Mouse (Mus musculus): ENCODE measurements at regions not wholly inside any gene's neighbourhood (a gene's known extent, or its start where the extent isn't known, plus 50 kb on each side); places are given as distances from the start of the nearest gene placed in this dataset.

DNA sequence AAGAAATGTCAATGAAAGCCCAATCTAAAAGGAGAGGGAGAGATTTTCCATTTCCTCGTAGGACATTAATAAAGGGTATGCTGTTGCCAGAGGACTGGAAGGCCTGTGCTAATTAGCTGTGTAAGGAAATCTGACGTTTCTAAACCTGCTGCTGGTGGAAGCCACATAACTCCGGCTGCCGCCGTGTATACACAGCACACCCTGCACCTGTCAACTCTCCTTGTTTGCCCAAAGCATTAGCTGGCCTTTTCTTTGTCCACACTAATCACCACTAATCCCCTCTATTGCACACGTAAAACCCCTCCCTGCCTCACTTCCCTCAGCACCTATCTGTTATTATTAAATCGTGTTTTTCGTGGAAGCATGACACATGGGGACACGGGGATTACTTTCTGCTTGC is 108.7 kb downstream of the Gm10260 start:
- H3K4me2 ChIP-seq, result no peak overlapping the region
- H3K27ac ChIP-seq, result no peak overlapping the region
- H3K27me3 ChIP-seq, result no peaks in the 10 kb centered on the region
- WGBS, result 53% methylated on average over 9 of the region's 9 CpGs
- H3K4me1 ChIP-seq (replicated peaks), result peaks cover 4% of the 10 kb centered on the region
- H3K4me3 ChIP-seq (replicated peaks), result no peak overlapping the region
- H3K9ac ChIP-seq (replicated peaks), result no peak overlapping the region
- no peaks in the 10 kb centered on the region for H3K36me3 ChIP-seq
- no peak for ATAC-seq (ENCODE audit: insufficient number of reproducible peaks, insufficient read depth, low FRiP score, low TSS enrichment, low read depth)
- no peaks in the 10 kb centered on the region; the same call in 1 of the 2 replicates for H3K9me3 ChIP-seq

GRCm38 (mm10) chr13:97651176-97651575 is 109.3 kb downstream of the Gm10260 start:
- H3K27ac ChIP-seq, result no peak overlapping the region
- WGBS, result 89% methylated on average over 5 of the region's 5 CpGs
- H3K4me2 ChIP-seq, result no peak overlapping the region

DNA sequence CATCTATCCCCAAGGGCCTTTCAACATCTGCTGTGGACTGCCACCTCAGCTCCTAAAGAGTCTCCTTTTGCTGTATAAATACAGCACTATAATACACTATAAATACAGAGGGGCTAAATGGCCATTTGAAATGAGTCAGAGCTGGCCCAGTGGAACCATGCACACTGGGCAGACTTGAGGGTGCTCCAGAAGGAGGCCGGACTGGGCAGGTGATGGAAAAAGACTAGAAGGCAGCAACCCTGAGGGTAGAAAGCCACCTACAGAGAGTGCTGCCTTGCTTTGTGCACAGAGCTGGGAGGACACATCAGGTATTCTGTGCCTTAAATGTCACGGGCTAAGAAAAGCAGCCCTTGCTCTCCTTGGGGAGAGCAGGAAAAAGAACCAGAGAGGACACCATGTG is 110.2 kb downstream of the Gm10260 start:
- Histone ChIP-seq H3K9ac (replicated peaks) (no peak overlapping the region), H3K36me3 (no peaks in the 10 kb centered on the region), H3K4me1 (replicated peaks) (peaks cover 4% of the 10 kb centered on the region), H3K9me3 (no peaks in the 10 kb centered on the region; the same call in 1 of the 2 replicates), H3K27me3 (no peaks in the 10 kb centered on the region), H3K4me3 (replicated peaks) (no peak overlapping the region), H3K27ac (no peak overlapping the region), H3K4me2 (no peak overlapping the region)
- ATAC-seq (ENCODE audit: insufficient number of reproducible peaks, insufficient read depth, low FRiP score, low TSS enrichment, low read depth), result no peak
- WGBS, result 87% methylated on average over 2 of the region's 2 CpGs

More at GRCm38 (mm10) chr13:97651176-97651575, 109.3 kb downstream of the Gm10260 start:
- Histone ChIP-seq H3K9me3 (no peaks in the 10 kb centered on the region; the same call in 1 of the 2 replicates), H3K27me3 (no peaks in the 10 kb centered on the region), H3K9ac (replicated peaks) (no peak overlapping the region), H3K36me3 (no peaks in the 10 kb centered on the region), H3K4me1 (replicated peaks) (peaks cover 4% of the 10 kb centered on the region), H3K4me3 (replicated peaks) (no peak overlapping the region)
- no peak for ATAC-seq (ENCODE audit: insufficient number of reproducible peaks, insufficient read depth, low FRiP score, low TSS enrichment, low read depth)

- Histone ChIP-seq H3K4me3 (replicated peaks) (no peak overlapping the region), H3K4me2 (no peak overlapping the region), H3K27ac (no peak overlapping the region), H3K36me3 (no peaks in the 10 kb centered on the region), H3K4me1 (replicated peaks) (peaks cover 4% of the 10 kb centered on the region), H3K9ac (replicated peaks) (no peak overlapping the region), H3K27me3 (no peaks in the 10 kb centered on the region), H3K9me3 (peaks cover 6% of the 10 kb centered on the region; the same call in 1 of the 2 replicates)
- 67% methylated on average over 4 of the region's 4 CpGs for WGBS
- no peak for ATAC-seq (ENCODE audit: insufficient number of reproducible peaks, insufficient read depth, low FRiP score, low TSS enrichment, low read depth)
Measured at GRCm38 (mm10) chr13:97647486-97647885, 112.9 kb downstream of the Gm10260 start.

GRCm38 (mm10) chr13:97646021-97646385 is 114.4 kb downstream of the Gm10260 start:
- no peak for ATAC-seq (ENCODE audit: insufficient number of reproducible peaks, insufficient read depth, low FRiP score, low TSS enrichment, low read depth)
- no peaks in the 10 kb centered on the region for H3K27me3 ChIP-seq

GRCm38 (mm10) chr13:97645107-97646020 is 115.1 kb downstream of the Gm10260 start:
- 64% methylated on average over 15 of the region's 15 CpGs for WGBS

More at GRCm38 (mm10) chr13:97646021-97646385, 114.4 kb downstream of the Gm10260 start:
- 83% methylated on average over 7 of the region's 7 CpGs for WGBS
- H3K4me3 ChIP-seq (replicated peaks), result no peak overlapping the region
- H3K27ac ChIP-seq, result no peak overlapping the region
- H3K4me1 ChIP-seq (replicated peaks), result peaks cover 4% of the 10 kb centered on the region
- no peaks in the 10 kb centered on the region for H3K36me3 ChIP-seq
- no peak overlapping the region for H3K9ac ChIP-seq (replicated peaks)
- peaks cover 6% of the 10 kb centered on the region; the same call in 1 of the 2 replicates for H3K9me3 ChIP-seq
- no peak overlapping the region for H3K4me2 ChIP-seq

DNA sequence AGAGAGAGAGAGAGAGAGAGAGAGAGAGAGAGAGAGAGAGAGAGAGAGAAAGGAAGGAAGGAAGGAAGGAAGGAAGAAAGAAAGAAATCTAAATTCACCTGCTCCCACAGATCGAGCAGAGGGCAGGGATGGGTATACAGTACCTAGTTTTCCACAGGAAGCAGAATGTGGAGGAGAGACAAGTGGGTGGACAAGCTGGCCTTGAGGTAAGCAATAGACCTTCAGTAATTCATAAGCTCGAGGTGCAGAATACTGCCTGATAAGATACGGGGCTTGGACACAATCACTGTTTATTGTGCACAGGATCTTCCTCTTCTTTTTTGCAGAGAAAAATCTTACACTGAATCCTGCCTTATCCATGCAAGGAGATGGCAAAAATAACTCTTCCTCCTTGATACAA is 120.2 kb downstream of the Gm10260 start:
- ATAC-seq (ENCODE audit: insufficient number of reproducible peaks, insufficient read depth, low FRiP score, low TSS enrichment, low read depth), result no peak
- Histone ChIP-seq H3K4me1 (replicated peaks) (0 out of 2 replicates have a peak, but pooled peaks cover 3% of the 10 kb centered on the region), H3K36me3 (no peaks in the 10 kb centered on the region), H3K4me3 (replicated peaks) (no peak overlapping the region), H3K27me3 (no peaks in the 10 kb centered on the region; the same call in 1 of the 2 replicates), H3K27ac (no peak overlapping the region), H3K9ac (replicated peaks) (no peak overlapping the region), H3K9me3 (peaks cover 6% of the 10 kb centered on the region; the same call in 1 of the 2 replicates), H3K4me2 (no peak overlapping the region)
- 89% methylated on average over 3 of the region's 3 CpGs for WGBS

More at GRCm38 (mm10) chr13:97645107-97646020, 115.1 kb downstream of the Gm10260 start:
- no peak overlapping the region for H3K9ac ChIP-seq (replicated peaks)
- ATAC-seq (ENCODE audit: insufficient number of reproducible peaks, insufficient read depth, low FRiP score, low TSS enrichment, low read depth), result no peak
- peaks cover 6% of the 10 kb centered on the region; the same call in 1 of the 2 replicates for H3K9me3 ChIP-seq
- no peaks in the 10 kb centered on the region for H3K27me3 ChIP-seq
- H3K36me3 ChIP-seq, result no peaks in the 10 kb centered on the region
- H3K4me2 ChIP-seq, result no peak overlapping the region
- H3K4me1 ChIP-seq (replicated peaks), result peaks cover 4% of the 10 kb centered on the region
- no peak overlapping the region for H3K4me3 ChIP-seq (replicated peaks)
- H3K27ac ChIP-seq, result no peak overlapping the region

GRCm38 (mm10) chr13:97639656-97640055 is 120.8 kb downstream of the Gm10260 start:
- peaks cover 6% of the 10 kb centered on the region; the same call in 1 of the 2 replicates for H3K9me3 ChIP-seq

GRCm38 (mm10) chr13:97638457-97639088 is 121.9 kb downstream of the Gm10260 start:
- no peak overlapping the region for H3K4me3 ChIP-seq (replicated peaks)

More at GRCm38 (mm10) chr13:97639656-97640055, 120.8 kb downstream of the Gm10260 start:
- H3K4me2 ChIP-seq, result no peak overlapping the region
- H3K27me3 ChIP-seq, result no peaks in the 10 kb centered on the region; the same call in 1 of the 2 replicates
- no peaks in the 10 kb centered on the region for H3K36me3 ChIP-seq
- 69% methylated on average over 3 of the region's 3 CpGs for WGBS
- no peak for ATAC-seq (ENCODE audit: insufficient number of reproducible peaks, insufficient read depth, low FRiP score, low TSS enrichment, low read depth)
- H3K9ac ChIP-seq (replicated peaks), result no peak overlapping the region
- H3K4me1 ChIP-seq (replicated peaks), result 0 out of 2 replicates have a peak, but pooled peaks cover 3% of the 10 kb centered on the region
- no peak overlapping the region for H3K27ac ChIP-seq
- H3K4me3 ChIP-seq (replicated peaks), result no peak overlapping the region

DNA sequence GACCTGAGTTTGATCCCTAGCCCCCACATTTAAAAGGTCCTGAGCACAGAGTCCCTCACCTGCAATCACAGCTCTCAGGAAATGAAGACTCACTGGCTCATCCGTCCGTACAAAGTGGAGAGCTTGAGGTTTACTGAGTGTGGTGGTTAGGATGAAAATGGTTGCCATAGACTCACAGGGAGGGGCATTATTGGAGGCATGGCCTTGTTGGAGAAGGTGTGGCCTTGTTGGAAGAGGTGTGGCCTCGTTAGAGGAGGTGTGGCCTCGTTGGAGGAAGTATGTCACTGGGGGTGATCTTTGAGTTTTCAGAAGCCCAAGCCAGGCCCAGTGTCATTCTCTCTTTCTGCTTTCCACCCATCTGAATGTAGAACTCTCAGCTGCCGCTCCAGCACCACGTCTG is 122.9 kb downstream of the Gm10260 start:
- H3K4me2 ChIP-seq, result no peak overlapping the region
- no peak for ATAC-seq (ENCODE audit: insufficient number of reproducible peaks, insufficient read depth, low FRiP score, low TSS enrichment, low read depth)
- H3K9me3 ChIP-seq, result no peaks in the 10 kb centered on the region
- H3K9ac ChIP-seq (replicated peaks), result no peak overlapping the region
- peaks cover 11% of the 10 kb centered on the region; the same call in 1 of the 2 replicates for H3K4me1 ChIP-seq (replicated peaks)
- no peaks in the 10 kb centered on the region; the same call in 1 of the 2 replicates for H3K27me3 ChIP-seq
- H3K4me3 ChIP-seq (replicated peaks), result no peak overlapping the region
- no peaks in the 10 kb centered on the region for H3K36me3 ChIP-seq
- WGBS, result 93% methylated on average over 6 of the region's 6 CpGs
- H3K27ac ChIP-seq, result no peak overlapping the region

More at GRCm38 (mm10) chr13:97638457-97639088, 121.9 kb downstream of the Gm10260 start:
- ATAC-seq (ENCODE audit: insufficient number of reproducible peaks, insufficient read depth, low FRiP score, low TSS enrichment, low read depth), result no peak
- Histone ChIP-seq H3K27ac (no peak overlapping the region), H3K9ac (replicated peaks) (no peak overlapping the region), H3K27me3 (no peaks in the 10 kb centered on the region; the same call in 1 of the 2 replicates), H3K4me2 (no peak overlapping the region), H3K36me3 (no peaks in the 10 kb centered on the region), H3K4me1 (replicated peaks) (peaks cover 11% of the 10 kb centered on the region; the same call in 1 of the 2 replicates), H3K9me3 (peaks cover 6% of the 10 kb centered on the region; the same call in 1 of the 2 replicates)
- WGBS, result 72% methylated on average over 5 of the region's 5 CpGs

Data from limb, embryonic 12.5 days (tissue).